Mouse (Mus musculus) liver, postnatal 0 days (tissue): ENCODE results near the gene Itga6. TPM values are rescaled to one million over a fixed set of nuclear protein-coding genes. Genes with fewer than 3 reads are reported as not detected.

Source experiments
- ATAC-seq: fragments of 200-750 bp; cut with Nextera tagmentation; 2 replicates; pipeline ENCODE4 v1.8.0; 2017; ENCODE audit warnings: mild to moderate bottlenecking, moderate library complexity
- DNase-seq: peaks from one replicate; pipeline ENCODE4 v3.0.0-alpha.2; 2016
- H3K27ac ChIP-seq: fragments of 300-500 bp; sonication (generic); 2 replicates; pipeline ENCODE4 v1.5.1; 2014; ENCODE audit warnings: antibody characterized with exemption, moderate library complexity, mild to moderate bottlenecking, low read depth
- H3K27me3 ChIP-seq: fragments of 300-500 bp; sonication (generic); 2 replicates; pipeline ENCODE4 v1.6.1; 2014; ENCODE audit warnings: low read length, control low read depth, mixed read lengths; ENCODE audit not compliant: insufficient read depth
- H3K36me3 ChIP-seq: fragments of 300-500 bp; sonication (generic); replicated peaks from 2 replicates; pipeline ENCODE4 v1.6.1; 2014; ENCODE audit warnings: mild to moderate bottlenecking, control low read depth, low read length, moderate library complexity, mixed read lengths; ENCODE audit not compliant: insufficient read depth
- H3K4me1 ChIP-seq: fragments of 300-500 bp; sonication (generic); 2 replicates; pipeline ENCODE4 v1.6.1; 2014; ENCODE audit warnings: antibody characterized with exemption, mild to moderate bottlenecking, control low read depth; ENCODE audit not compliant: insufficient read depth
- H3K4me2 ChIP-seq: fragments of 300-500 bp; sonication (generic); 2 replicates; pipeline ENCODE4 v1.6.1; 2014; ENCODE audit warnings: low read depth, mild to moderate bottlenecking, low read length, moderate library complexity, mixed read lengths
- H3K4me3 ChIP-seq: fragments of 300-500 bp; sonication (generic); 2 replicates; pipeline ENCODE4 v1.5.1; 2014; ENCODE audit warnings: low read depth, low read length
- H3K9ac ChIP-seq: fragments of 300-500 bp; sonication (generic); replicated peaks from 2 replicates; pipeline ENCODE4 v1.6.1; 2014; ENCODE audit warnings: mild to moderate bottlenecking, moderate library complexity
- H3K9me3 ChIP-seq: fragments of 300-500 bp; sonication (generic); 2 replicates; pipeline ENCODE4 v1.6.1; 2016; ENCODE audit warnings: mild to moderate bottlenecking, control low read depth, low read length, mixed read lengths
- CTCF ChIP-seq: sonication (generic); IDR thresholded peaks from 2 replicates; pipeline ENCODE4 v1.5.1; 2016; ENCODE audit warnings: antibody characterized with exemption, low read depth
- EP300 ChIP-seq: IDR thresholded peaks from 2 replicates; pipeline ENCODE4 v1.6.1; 2016; ENCODE audit warnings: antibody characterized with exemption, low read depth, mild to moderate bottlenecking
- WGBS: fragments of 180-500 bp; shearing (Covaris S2); extraction: QIAGEN DNeasy Blood & Tissue Kit; methylation state at CpG from one replicate; pipeline ENCODE4 v1.1.7; 2014; ENCODE audit not compliant: insufficient replicate concordance; 5-methylcytosine and 5-hydroxymethylcytosine counted together
- polyA plus RNA-seq: library from polyadenylated mRNA; unstranded; fragments of >200 nt; fragmentation: Nextera tagmentation; extraction: Ambion mirVana; gene quantifications from 2 replicates; pipeline ENCODE4 v1.2.1, GENCODE M21; 2015

The Itga6 gene
- polyA plus RNA-seq, 1 experiment from 2014 or later: 7.5 TPM

GRCm38 (mm10) chr2:71766007-71766406 lies 20.6 kb downstream of the Itga6 start:
- Histone ChIP-seq H3K4me3 (no peak overlapping the region), H3K4me1 (peaks cover 4% of the 10 kb centered on the region; the same call in 1 of the 2 replicates), H3K9me3 (no peaks in the 10 kb centered on the region), H3K4me2 (no peak overlapping the region), H3K27me3 (no peaks in the 10 kb centered on the region), H3K36me3 (no peaks in the 10 kb centered on the region), H3K27ac (no peak overlapping the region), H3K9ac (no peak overlapping the region)
- ATAC-seq (no peak), DNase-seq (no peak)
- 68% methylated on average over 5 of the region's 5 CpGs for WGBS
- TF ChIP-seq CTCF (no peak), EP300 (no peak)

- Histone ChIP-seq H3K9me3 (no peaks in the 10 kb centered on the region), H3K4me2 (no peak overlapping the region), H3K4me3 (no peak overlapping the region), H3K4me1 (peaks cover 4% of the 10 kb centered on the region; the same call in 1 of the 2 replicates), H3K36me3 (no peaks in the 10 kb centered on the region), H3K27me3 (no peaks in the 10 kb centered on the region), H3K9ac (no peak overlapping the region), H3K27ac (no peak overlapping the region)
- no peak for TF ChIP-seq EP300
- TF ChIP-seq CTCF: no peak
- no peak for ATAC-seq
- no peak for DNase-seq
- WGBS: 84% methylated on average over 6 of the region's 6 CpGs
Measured at GRCm38 (mm10) chr2:71767019-71767610, 21.7 kb downstream of the Itga6 start.

GRCm38 (mm10) chr2:71771762-71772161 lies 26.3 kb downstream of the Itga6 start:
- ATAC-seq (no peak), DNase-seq (no peak)
- H3K4me2 ChIP-seq: no peak overlapping the region
- H3K27me3 ChIP-seq: no peaks in the 10 kb centered on the region
- no peak overlapping the region for H3K9ac ChIP-seq
- H3K4me1 ChIP-seq: no peaks in the 10 kb centered on the region
- no peak overlapping the region for H3K4me3 ChIP-seq
- WGBS: 57% methylated on average over 4 of the region's 4 CpGs
- H3K27ac ChIP-seq: no peak overlapping the region
- no peaks in the 10 kb centered on the region for H3K9me3 ChIP-seq
- H3K36me3 ChIP-seq: no peaks in the 10 kb centered on the region
- TF ChIP-seq EP300 (no peak), CTCF (no peak)

GRCm38 (mm10) chr2:71773714-71774113 lies 28.3 kb downstream of the Itga6 start:
- no peaks in the 10 kb centered on the region for H3K36me3 ChIP-seq
- no peaks in the 10 kb centered on the region for H3K4me1 ChIP-seq
- WGBS: 60% methylated on average over 5 of the region's 5 CpGs
- no peak for TF ChIP-seq CTCF
- TF ChIP-seq EP300: no peak
- no peaks in the 10 kb centered on the region for H3K27me3 ChIP-seq
- DNase-seq: no peak
- H3K27ac ChIP-seq: no peak overlapping the region
- H3K4me2 ChIP-seq: no peak overlapping the region
- no peaks in the 10 kb centered on the region for H3K9me3 ChIP-seq
- H3K4me3 ChIP-seq: no peak overlapping the region
- ATAC-seq: no peak
- H3K9ac ChIP-seq: no peak overlapping the region

GRCm38 (mm10) chr2:71774246-71774951 lies 29.0 kb downstream of the Itga6 start:
- WGBS: 66% methylated on average over 10 of the region's 10 CpGs
- no peaks in the 10 kb centered on the region for H3K4me1 ChIP-seq
- no peak for ATAC-seq
- H3K27ac ChIP-seq: no peak overlapping the region
- H3K4me2 ChIP-seq: no peak overlapping the region
- TF ChIP-seq CTCF (no peak), EP300 (no peak)
- no peaks in the 10 kb centered on the region for H3K27me3 ChIP-seq
- H3K36me3 ChIP-seq: no peaks in the 10 kb centered on the region
- DNase-seq: no peak
- no peaks in the 10 kb centered on the region for H3K9me3 ChIP-seq
- H3K9ac ChIP-seq: no peak overlapping the region
- no peak overlapping the region for H3K4me3 ChIP-seq

GRCm38 (mm10) chr2:71775201-71775611 lies 29.8 kb downstream of the Itga6 start:
- no peak for ATAC-seq
- Histone ChIP-seq H3K9me3 (no peaks in the 10 kb centered on the region), H3K4me2 (no peak overlapping the region), H3K9ac (no peak overlapping the region), H3K4me1 (no peaks in the 10 kb centered on the region), H3K27me3 (no peaks in the 10 kb centered on the region), H3K4me3 (no peak overlapping the region), H3K27ac (no peak overlapping the region), H3K36me3 (no peaks in the 10 kb centered on the region)
- TF ChIP-seq CTCF (no peak), EP300 (no peak)
- no peak for DNase-seq
- WGBS: 65% methylated on average over 9 of the region's 9 CpGs
